Comparison of ENCODE assay signal across 8 mouse cellular contexts in genomic region chr6:123473045-123473444, GRCm38 (mm10). TPM values are rescaled to one million over a fixed set of nuclear protein-coding genes. Genes with fewer than 3 reads are reported as not detected.
DNase-seq lines count a peak whose midpoint lies in the region; ATAC-seq and TF ChIP-seq lines count a peak whose summit lies in the region.
"Not testable (repeated sequence)": the region's sequence is repeated elsewhere in the genome, so short reads cannot be mapped to it uniquely, and the experiment has no call there.
"Had no signal": no experiment of that assay in that cellular context is flagged by ENCODE, and none has a peak within 500 bp of the region (broad histone marks: within the 10 kb centered on the region; RNA-seq: fewer than 3 reads in every experiment).

No protein-coding gene starts in this region.

- not testable (repeated sequence) for H3K27ac ChIP-seq in kidney, embryonic 14.5 days (ENCODE audit: low read depth, low read length); kidney, embryonic 15.5 days; kidney, embryonic 16.5 days (ENCODE audit: low read length); kidney, postnatal 0 days

- not testable (repeated sequence) for H3K27me3 ChIP-seq in kidney, embryonic 14.5 days (ENCODE audit: control insufficient read depth, insufficient read depth, low read length); kidney, embryonic 15.5 days; kidney, embryonic 16.5 days (ENCODE audit: insufficient read depth, low read length); kidney, postnatal 0 days (ENCODE audit: insufficient read depth, low read length)

- DNase-seq in kidney, postnatal 0 days (ENCODE audit: low spot score) = not testable (repeated sequence)

- no CpG with 5 or more reads among the region's 5 CpGs for WGBS in kidney, embryonic 14.5 days
- WGBS in kidney, embryonic 15.5 days = no CpG with 5 or more reads among the region's 5 CpGs
- WGBS in kidney, embryonic 16.5 days = no CpG with 5 or more reads among the region's 5 CpGs
- no CpG with 5 or more reads among the region's 5 CpGs for WGBS in kidney, postnatal 0 days

- not testable (repeated sequence) for TF ChIP-seq CTCF in kidney, postnatal 0 days (IDR thresholded peaks at IDR 0.05; ENCODE audit: low read depth)

- not testable (repeated sequence) for H3K4me2 ChIP-seq in kidney, embryonic 14.5 days (replicated peaks; ENCODE audit: low read depth, low read length); kidney, embryonic 15.5 days; kidney, embryonic 16.5 days (replicated peaks; ENCODE audit: low read depth, low read length); kidney, postnatal 0 days (ENCODE audit: low read length)

- H3K9me3 ChIP-seq in kidney, embryonic 14.5 days (ENCODE audit: control insufficient read depth, low read length); kidney, embryonic 15.5 days (replicated peaks); kidney, embryonic 16.5 days (ENCODE audit: low read length); kidney, postnatal 0 days (replicated peaks; ENCODE audit: low read length): not testable (repeated sequence)

- H3K9ac ChIP-seq in kidney, embryonic 14.5 days (ENCODE audit: low read depth, low read length); kidney, embryonic 15.5 days; kidney, embryonic 16.5 days (replicated peaks; ENCODE audit: low read length); kidney, postnatal 0 days (ENCODE audit: low read depth, low read length): not testable (repeated sequence)

- H3K4me1 ChIP-seq in kidney, embryonic 14.5 days (ENCODE audit: control insufficient read depth, insufficient read depth, low read length); kidney, embryonic 15.5 days; kidney, embryonic 16.5 days (ENCODE audit: insufficient read depth, low read length); kidney, postnatal 0 days (replicated peaks; ENCODE audit: insufficient read depth, low read length): not testable (repeated sequence)

- H3K4me3 ChIP-seq in kidney, embryonic 14.5 days (ENCODE audit: low read length); kidney, embryonic 15.5 days (replicated peaks); kidney, embryonic 16.5 days (ENCODE audit: low read length); kidney, postnatal 0 days (replicated peaks; ENCODE audit: low read depth, low read length): not testable (repeated sequence)

- peak; percentile 71; the same call in 1 of the 2 replicates for ATAC-seq in kidney, embryonic 14.5 days (ENCODE audit: low FRiP score, low TSS enrichment)
- ATAC-seq in kidney, embryonic 15.5 days (replicated peaks; ENCODE audit: low FRiP score) = peak; percentile 69
- ATAC-seq in kidney, embryonic 16.5 days (ENCODE audit: low FRiP score, low TSS enrichment) = peak; percentile 54; the same call in 1 of the 2 replicates
- ATAC-seq in kidney, postnatal 0 days (replicated peaks; ENCODE audit: low FRiP score, low read depth) = peak; percentile 59; the same call in 1 of the 2 replicates

- not testable (repeated sequence) for H3K36me3 ChIP-seq in kidney, embryonic 14.5 days (ENCODE audit: control insufficient read depth, insufficient read depth, low read length); kidney, embryonic 15.5 days; kidney, embryonic 16.5 days (ENCODE audit: insufficient read depth, low read length); kidney, postnatal 0 days (ENCODE audit: insufficient read depth, low read length)

RNA-seq across cellular contexts. Expression of gene Vmn2r20, which starts 55.1 kb away (rescaled TPM):
- not detected in 2 replicates for polyA plus RNA-seq in kidney, embryonic 14.5 days (2014; fragmentation: Nextera tagmentation; extraction: Ambion mirVana)
- polyA plus RNA-seq in kidney, embryonic 15.5 days (2015; fragmentation: Nextera tagmentation; extraction: Ambion mirVana) = not detected in 2 replicates
- not detected in 2 replicates for polyA plus RNA-seq in kidney, embryonic 16.5 days (2015; fragmentation: Nextera tagmentation; extraction: Ambion mirVana)
- polyA plus RNA-seq in kidney, postnatal 0 days (2015; fragmentation: Nextera tagmentation; extraction: Ambion mirVana) = not detected in 2 replicates
- polyA plus RNA-seq: adrenal gland, adult 2 months; brain, embryonic 14.5 days; C2C12; G1E had no signal
